Mouse (Mus musculus): ENCODE results near the gene Tmem178b. TPM values are rescaled to one million over a fixed set of nuclear protein-coding genes. Genes with fewer than 3 reads are reported as not detected.

The Tmem178b gene
- polyA plus RNA-seq, 1 experiment from 2014 or later, result 1.8 TPM

DNA sequence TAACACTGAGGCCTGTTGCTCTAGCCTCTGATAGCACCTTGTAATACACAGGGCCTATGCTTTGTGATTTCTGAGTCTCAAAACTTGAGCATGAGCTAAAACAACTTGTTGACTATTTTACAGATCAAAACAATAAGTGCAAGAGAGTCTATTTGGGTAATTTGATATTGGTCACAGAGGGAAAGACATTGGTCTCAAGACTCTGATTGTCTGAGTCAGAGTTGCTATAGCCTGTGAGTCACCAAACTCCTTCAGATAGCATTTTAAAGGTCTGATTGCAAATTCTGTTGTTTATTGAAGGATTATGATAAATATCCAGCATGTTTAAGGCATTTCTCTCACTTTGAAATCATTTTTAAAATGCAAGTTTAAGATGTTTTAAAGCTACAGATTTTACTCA lies 250.9 kb downstream of the Tmem178b start:
- no peak overlapping the region for H3K27ac ChIP-seq (replicated peaks)
- no peaks in the 10 kb centered on the region for H3K27me3 ChIP-seq (ENCODE audit: low read depth, poor library complexity, severe bottlenecking)
- H3K4me3 ChIP-seq, result no peak overlapping the region
- no peaks in the 10 kb centered on the region for H3K36me3 ChIP-seq
- peaks cover 9% of the 10 kb centered on the region for H3K4me1 ChIP-seq
- DNase-seq (ENCODE audit: low spot score), result no peak
- H3K9me3 ChIP-seq (replicated peaks), result no peaks in the 10 kb centered on the region

GRCm38 (mm10) chr6:40128716-40129115 lies 255.6 kb downstream of the Tmem178b start:
- 85% methylated on average over 6 of the region's 6 CpGs for WGBS
- DNase-seq (ENCODE audit: low spot score), result no peak
- no peaks in the 10 kb centered on the region for H3K36me3 ChIP-seq
- no peaks in the 10 kb centered on the region for H3K4me1 ChIP-seq
- no peak overlapping the region for H3K27ac ChIP-seq (replicated peaks)
- H3K4me3 ChIP-seq, result no peak overlapping the region
- no peaks in the 10 kb centered on the region for H3K27me3 ChIP-seq (ENCODE audit: low read depth, poor library complexity, severe bottlenecking)
- H3K9me3 ChIP-seq (replicated peaks), result no peaks in the 10 kb centered on the region

DNA sequence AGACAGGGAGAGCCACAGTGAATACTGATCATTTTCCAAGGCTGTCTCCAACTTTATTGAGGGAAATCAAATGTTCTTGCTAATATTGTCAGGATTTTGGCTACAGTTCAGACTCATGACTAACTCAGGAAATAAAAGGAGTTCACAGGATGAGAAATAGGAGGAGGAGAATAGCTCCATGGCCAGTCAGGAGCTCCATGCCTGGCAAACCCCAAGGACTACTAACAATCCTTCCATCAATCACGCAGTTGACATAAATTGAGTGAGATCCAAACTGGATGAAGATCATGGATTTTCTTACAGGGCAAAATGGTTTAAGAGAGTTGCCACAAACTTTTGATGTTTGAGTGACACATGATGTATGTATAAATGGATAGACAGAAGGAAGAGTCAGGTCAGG lies 258.9 kb downstream of the Tmem178b start:
- H3K9me3 ChIP-seq (replicated peaks), result no peaks in the 10 kb centered on the region
- H3K27me3 ChIP-seq (ENCODE audit: low read depth, poor library complexity, severe bottlenecking), result no peaks in the 10 kb centered on the region
- no peaks in the 10 kb centered on the region for H3K36me3 ChIP-seq
- WGBS, result 98% methylated on average over 1 of the region's 1 CpGs
- no peak overlapping the region for H3K27ac ChIP-seq (replicated peaks)
- no peak for DNase-seq (ENCODE audit: low spot score)
- peaks cover under 1% of the 10 kb centered on the region; the same call in 1 of the 2 replicates for H3K4me1 ChIP-seq
- no peak overlapping the region for H3K4me3 ChIP-seq

GRCm38 (mm10) chr6:40133436-40133835 lies 260.4 kb downstream of the Tmem178b start:
- Histone ChIP-seq H3K27ac (replicated peaks) (no peak overlapping the region), H3K4me3 (no peak overlapping the region), H3K27me3 (ENCODE audit: low read depth, poor library complexity, severe bottlenecking) (no peaks in the 10 kb centered on the region), H3K4me1 (peaks cover 10% of the 10 kb centered on the region), H3K36me3 (no peaks in the 10 kb centered on the region), H3K9me3 (replicated peaks) (no peaks in the 10 kb centered on the region)
- WGBS, result 94% methylated on average over 6 of the region's 6 CpGs
- DNase-seq (ENCODE audit: low spot score), result no peak

DNA sequence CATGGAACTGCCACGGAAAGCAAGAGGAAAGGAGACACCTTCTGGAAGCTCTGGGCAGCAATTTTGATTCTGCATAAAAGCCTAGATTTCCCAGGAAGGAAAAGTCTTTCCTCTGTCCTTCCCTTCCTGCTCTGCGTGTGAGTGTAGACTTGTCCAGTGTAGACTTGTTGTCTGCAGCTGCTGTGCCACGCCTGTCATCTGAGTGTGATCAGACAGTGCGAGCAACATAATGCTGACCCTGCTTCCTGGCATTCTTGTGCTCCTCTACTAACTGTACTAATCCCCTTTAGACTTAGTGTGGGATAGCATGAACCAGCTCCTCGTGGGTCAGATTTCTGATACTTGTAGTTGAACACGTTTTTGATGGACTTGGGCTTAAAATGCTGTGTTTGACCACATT lies 262.6 kb downstream of the Tmem178b start:
- Histone ChIP-seq H3K4me1 (peaks cover 10% of the 10 kb centered on the region), H3K9me3 (replicated peaks) (no peaks in the 10 kb centered on the region), H3K4me3 (no peak overlapping the region), H3K27ac (replicated peaks) (no peak overlapping the region), H3K27me3 (ENCODE audit: low read depth, poor library complexity, severe bottlenecking) (no peaks in the 10 kb centered on the region), H3K36me3 (no peaks in the 10 kb centered on the region)
- no peak for DNase-seq (ENCODE audit: low spot score)
- WGBS, result 83% methylated on average over 6 of the region's 6 CpGs

DNA sequence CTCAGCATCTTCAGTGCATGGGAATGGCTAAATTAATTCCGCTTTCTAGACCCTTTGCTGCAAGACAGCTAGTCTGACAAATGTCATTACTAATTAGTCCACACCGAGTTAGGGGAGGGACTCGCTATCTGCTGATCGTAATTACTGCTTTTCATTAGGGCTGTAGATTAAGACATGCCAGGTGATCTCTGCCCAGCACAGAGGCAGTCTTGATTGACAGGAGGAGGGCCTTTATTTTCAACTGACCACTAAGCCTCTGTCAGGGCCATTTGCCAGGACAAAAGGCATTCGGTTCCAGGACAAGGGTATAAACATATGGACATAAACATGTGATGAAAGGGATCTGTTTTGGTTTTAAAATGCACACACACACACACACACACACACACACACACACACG lies 264.3 kb downstream of the Tmem178b start:
- H3K4me1 ChIP-seq, result peaks cover 10% of the 10 kb centered on the region
- no peaks in the 10 kb centered on the region for H3K27me3 ChIP-seq (ENCODE audit: low read depth, poor library complexity, severe bottlenecking)
- no peaks in the 10 kb centered on the region for H3K9me3 ChIP-seq (replicated peaks)
- no peak for DNase-seq (ENCODE audit: low spot score)
- WGBS, result 64% methylated on average over 6 of the region's 6 CpGs
- no peak overlapping the region for H3K27ac ChIP-seq (replicated peaks)
- no peaks in the 10 kb centered on the region for H3K36me3 ChIP-seq
- H3K4me3 ChIP-seq, result no peak overlapping the region

DNA sequence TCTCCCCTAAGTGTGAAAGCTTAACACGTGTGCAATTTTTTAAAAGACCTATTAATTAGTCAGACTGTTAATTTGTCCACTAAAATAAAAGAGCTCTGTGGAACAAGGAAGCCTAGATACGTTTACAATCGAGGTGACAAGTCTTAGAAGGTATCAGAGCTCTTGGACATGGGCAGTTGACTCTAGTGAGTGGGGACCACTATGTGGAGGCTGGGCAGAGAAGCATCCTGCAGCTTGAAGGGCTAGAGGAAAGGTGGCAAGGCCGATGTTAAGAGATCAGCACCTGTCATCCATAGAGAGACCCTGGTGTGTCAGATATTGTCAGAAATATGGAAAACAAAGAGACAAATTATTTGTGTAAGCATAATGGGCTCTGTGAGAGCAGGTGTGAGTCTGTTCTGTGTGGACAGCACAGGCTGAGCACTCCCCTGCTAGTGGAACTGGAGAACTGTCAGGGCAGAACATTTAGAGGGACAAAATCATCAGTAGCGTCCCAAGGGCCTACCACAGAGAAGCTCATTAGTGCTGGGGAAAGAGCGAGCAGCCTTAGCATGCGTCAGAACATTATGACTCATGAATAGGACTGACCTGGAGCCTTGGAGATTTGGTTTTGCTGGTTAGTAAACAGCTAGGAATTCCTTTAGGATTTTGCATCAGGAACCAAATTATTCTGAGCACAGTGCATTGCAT lies 264.9 kb downstream of the Tmem178b start:
- no peak for DNase-seq (ENCODE audit: low spot score)
- Histone ChIP-seq H3K27me3 (ENCODE audit: low read depth, poor library complexity, severe bottlenecking) (no peaks in the 10 kb centered on the region), H3K9me3 (replicated peaks) (no peaks in the 10 kb centered on the region), H3K27ac (replicated peaks) (0 out of 2 replicates have a peak overlapping the region, but pooled peaks have one; percentile 17), H3K36me3 (no peaks in the 10 kb centered on the region), H3K4me1 (peaks cover 10% of the 10 kb centered on the region), H3K4me3 (no peak overlapping the region)
- WGBS, result 81% methylated on average over 7 of the region's 7 CpGs

DNA sequence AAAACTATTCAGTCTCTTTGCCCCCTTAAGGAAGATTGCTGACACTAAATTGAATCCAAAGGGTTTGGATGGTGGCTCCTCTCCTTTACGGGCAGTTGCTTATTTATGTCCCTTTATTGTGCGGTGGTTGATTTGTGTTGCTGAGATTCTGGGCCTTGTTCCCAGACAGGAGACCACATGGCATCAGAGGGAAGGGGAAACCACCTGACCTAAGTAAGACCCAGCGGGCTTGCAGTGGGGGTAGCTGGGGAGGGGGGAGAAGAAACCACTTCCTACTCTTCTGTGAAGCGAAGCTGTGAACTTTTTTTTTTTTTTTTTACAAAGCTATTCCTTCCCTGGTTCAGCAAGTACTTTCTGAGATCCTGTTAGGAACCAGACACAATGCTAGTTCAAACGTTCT lies 269.5 kb downstream of the Tmem178b start:
- Histone ChIP-seq H3K27me3 (ENCODE audit: low read depth, poor library complexity, severe bottlenecking) (no peaks in the 10 kb centered on the region), H3K27ac (replicated peaks) (no peak overlapping the region), H3K4me1 (peaks cover 4% of the 10 kb centered on the region; the same call in 1 of the 2 replicates), H3K4me3 (no peak overlapping the region), H3K9me3 (replicated peaks) (no peaks in the 10 kb centered on the region), H3K36me3 (no peaks in the 10 kb centered on the region)
- no peak for DNase-seq (ENCODE audit: low spot score)
- 71% methylated on average over 5 of the region's 5 CpGs for WGBS

DNA sequence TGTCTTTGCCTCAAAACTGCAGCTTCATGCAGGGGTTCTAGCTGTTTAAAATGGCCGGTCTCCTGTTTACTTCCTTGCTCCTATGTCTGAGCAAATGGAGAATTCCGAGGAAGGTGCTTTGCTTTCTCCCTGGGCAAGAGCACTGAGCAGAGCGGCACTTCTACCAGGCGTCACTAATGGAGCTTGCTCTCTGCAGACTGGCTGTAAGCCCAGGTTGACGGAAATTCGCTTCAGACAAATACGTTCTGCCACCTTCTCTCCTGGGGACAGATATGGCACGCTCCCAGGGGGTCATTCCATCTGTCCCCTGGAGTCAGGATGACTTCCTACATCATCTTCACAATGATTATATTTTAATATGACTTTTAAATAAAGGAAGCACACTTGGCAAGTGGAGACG lies 271.3 kb downstream of the Tmem178b start:
- Histone ChIP-seq H3K27ac (replicated peaks) (no peak overlapping the region), H3K9me3 (replicated peaks) (no peaks in the 10 kb centered on the region), H3K4me1 (no peaks in the 10 kb centered on the region), H3K4me3 (no peak overlapping the region), H3K36me3 (no peaks in the 10 kb centered on the region), H3K27me3 (ENCODE audit: low read depth, poor library complexity, severe bottlenecking) (no peaks in the 10 kb centered on the region)
- no peak for DNase-seq (ENCODE audit: low spot score)
- WGBS, result 77% methylated on average over 9 of the region's 9 CpGs

GRCm38 (mm10) chr6:40145601-40146000 lies 272.5 kb downstream of the Tmem178b start:
- H3K9me3 ChIP-seq (replicated peaks), result no peaks in the 10 kb centered on the region
- no peak overlapping the region for H3K27ac ChIP-seq (replicated peaks)
- H3K36me3 ChIP-seq, result no peaks in the 10 kb centered on the region
- no peak for DNase-seq (ENCODE audit: low spot score)
- 89% methylated on average over 3 of the region's 3 CpGs for WGBS
- H3K4me1 ChIP-seq, result no peaks in the 10 kb centered on the region
- no peak overlapping the region for H3K4me3 ChIP-seq
- no peaks in the 10 kb centered on the region for H3K27me3 ChIP-seq (ENCODE audit: low read depth, poor library complexity, severe bottlenecking)

- Histone ChIP-seq H3K4me1 (peaks cover 9% of the 10 kb centered on the region), H3K9me3 (replicated peaks) (no peaks in the 10 kb centered on the region), H3K36me3 (no peaks in the 10 kb centered on the region), H3K27me3 (ENCODE audit: low read depth, poor library complexity, severe bottlenecking) (no peaks in the 10 kb centered on the region), H3K27ac (replicated peaks) (no peak overlapping the region), H3K4me3 (no peak overlapping the region)
- no peak for DNase-seq (ENCODE audit: low spot score)
- 95% methylated on average over 8 of the region's 8 CpGs for WGBS
These were observed 279.2 kb downstream of the Tmem178b start for GRCm38 (mm10) chr6:40152241-40152640.

DNA sequence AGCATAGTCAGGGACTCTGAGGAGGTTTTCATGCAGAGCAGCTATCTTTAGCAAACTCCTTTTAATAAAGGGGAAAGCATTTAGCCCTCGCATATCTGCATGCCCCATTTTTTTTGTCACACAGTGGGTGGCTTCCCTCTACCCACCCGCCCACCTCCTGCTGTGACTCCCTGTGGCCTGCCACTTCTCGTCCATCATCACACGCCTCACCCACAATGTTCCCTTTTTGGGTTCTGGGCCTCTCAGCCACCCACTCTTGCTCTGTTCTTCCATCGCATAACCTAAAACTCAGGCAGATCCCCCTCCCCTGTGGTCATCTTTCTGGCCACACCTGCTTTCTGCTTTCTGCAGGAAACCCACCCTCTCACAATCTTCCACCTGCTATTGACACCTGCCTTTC lies 288.3 kb downstream of the Tmem178b start:
- no peak overlapping the region for H3K27ac ChIP-seq (replicated peaks)
- 84% methylated on average over 5 of the region's 5 CpGs for WGBS
- H3K27me3 ChIP-seq (ENCODE audit: low read depth, poor library complexity, severe bottlenecking), result no peaks in the 10 kb centered on the region

DNA sequence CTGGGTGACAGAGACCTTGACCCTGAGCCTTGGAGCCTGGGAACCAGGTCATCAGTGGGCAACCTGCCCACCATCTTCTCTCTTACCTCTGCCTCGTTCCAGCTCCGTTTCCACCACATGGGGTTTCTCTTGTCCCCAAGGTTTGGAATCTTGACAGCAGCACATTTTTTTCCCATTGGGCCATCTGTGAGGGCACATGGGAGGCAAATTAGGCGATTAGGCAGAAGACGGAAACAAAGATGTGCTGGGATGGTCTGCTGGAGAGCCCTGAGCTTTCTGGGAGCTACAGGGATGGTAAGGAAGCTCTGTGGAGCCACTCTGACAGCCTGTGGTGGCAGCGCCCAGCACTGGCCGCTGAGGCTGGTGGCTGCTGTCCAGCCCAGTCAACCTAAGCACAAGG lies 300.5 kb downstream of the Tmem178b start:
- no peak for DNase-seq (ENCODE audit: low spot score)
- WGBS, result 81% methylated on average over 6 of the region's 6 CpGs
- Histone ChIP-seq H3K27me3 (ENCODE audit: low read depth, poor library complexity, severe bottlenecking) (no peaks in the 10 kb centered on the region), H3K4me1 (no peaks in the 10 kb centered on the region), H3K27ac (replicated peaks) (no peak overlapping the region), H3K9me3 (replicated peaks) (no peaks in the 10 kb centered on the region), H3K36me3 (no peaks in the 10 kb centered on the region), H3K4me3 (no peak overlapping the region)

More for the DNA sequence above, 288.3 kb downstream of the Tmem178b start:
- Histone ChIP-seq H3K9me3 (replicated peaks) (no peaks in the 10 kb centered on the region), H3K4me3 (no peak overlapping the region), H3K36me3 (no peaks in the 10 kb centered on the region), H3K4me1 (no peaks in the 10 kb centered on the region)
- DNase-seq (ENCODE audit: low spot score), result no peak

- H3K4me1 ChIP-seq, result no peaks in the 10 kb centered on the region
- H3K36me3 ChIP-seq, result no peaks in the 10 kb centered on the region
- H3K9me3 ChIP-seq (replicated peaks), result no peaks in the 10 kb centered on the region
- DNase-seq (ENCODE audit: low spot score), result no peak
- H3K4me3 ChIP-seq, result no peak overlapping the region
- H3K27me3 ChIP-seq (ENCODE audit: low read depth, poor library complexity, severe bottlenecking), result no peaks in the 10 kb centered on the region
- H3K27ac ChIP-seq (replicated peaks), result no peak overlapping the region
- 76% methylated on average over 4 of the region's 4 CpGs for WGBS
These were observed 304.8 kb downstream of the Tmem178b start for GRCm38 (mm10) chr6:40177870-40178269.
